Comparison of ENCODE assay signal across 10 mouse cellular contexts in genomic region chr14:31365350-31365749, GRCm38 (mm10). TPM values are rescaled to one million over a fixed set of nuclear protein-coding genes. Genes with fewer than 3 reads are reported as not detected.
A peak's percentile ranks its signal among the peaks of the same experiment; 100 is the strongest.
DNase-seq lines count a peak whose midpoint lies in the region; ATAC-seq and TF ChIP-seq lines count a peak whose summit lies in the region.
"Had no signal": no experiment of that assay in that cellular context is flagged by ENCODE, and none has a peak within 500 bp of the region (broad histone marks: within the 10 kb centered on the region; RNA-seq: fewer than 3 reads in every experiment).

No protein-coding gene starts in this region.

- peak; percentile 76 for DNase-seq in forebrain, embryonic 11.5 days (ENCODE audit: low spot score)
- peak; percentile 36 for DNase-seq in ovary, postnatal 14 days (ENCODE audit: low spot score)
- no peak for DNase-seq in ovary, postnatal 10 days (ENCODE audit: low spot score)
- DNase-seq in c-Kit-negative CD71-positive TER-119-positive erythroid progenitor cells, embryonic 14.5 days (ENCODE audit: low read depth, low spot score) = peak; percentile 38
- DNase-seq in gastrocnemius, adult 2 months = peak; percentile 83
- peak; percentile 77 for DNase-seq in liver, postnatal 0 days
- DNase-seq in spleen, adult 18-20 months = peak; percentile 60 to 83

- H3K4me3 ChIP-seq in forebrain, embryonic 11.5 days (ENCODE audit: low read depth, low read length) = no peak overlapping the region
- H3K4me3 ChIP-seq in forebrain, embryonic 15.5 days = no peak overlapping the region
- no peak overlapping the region for H3K4me3 ChIP-seq in gastrocnemius, adult 2 months
- H3K4me3 ChIP-seq in liver, postnatal 0 days (ENCODE audit: low read depth, low read length) = no peak overlapping the region
- H3K4me3 ChIP-seq: hindbrain, embryonic 15.5 days; neural tube, embryonic 12.5 days had no signal

- H3K9ac ChIP-seq in forebrain, embryonic 11.5 days (ENCODE audit: low read length) = no peak overlapping the region
- no peak overlapping the region for H3K9ac ChIP-seq in forebrain, embryonic 15.5 days (replicated peaks)
- no peak overlapping the region for H3K9ac ChIP-seq in liver, postnatal 0 days (replicated peaks)
- H3K9ac ChIP-seq: hindbrain, embryonic 15.5 days; neural tube, embryonic 12.5 days had no signal

- no peaks in the 10 kb centered on the region for H3K4me1 ChIP-seq in forebrain, embryonic 11.5 days (replicated peaks; ENCODE audit: control insufficient read depth, insufficient read depth, low read length)
- no peaks in the 10 kb centered on the region for H3K4me1 ChIP-seq in forebrain, embryonic 15.5 days
- H3K4me1 ChIP-seq in liver, postnatal 0 days (ENCODE audit: insufficient read depth) = no peaks in the 10 kb centered on the region
- H3K4me1 ChIP-seq: hindbrain, embryonic 15.5 days; neural tube, embryonic 12.5 days had no signal

- no peaks in the 10 kb centered on the region for H3K9me3 ChIP-seq in forebrain, embryonic 11.5 days (ENCODE audit: control insufficient read depth, low read length)
- H3K9me3 ChIP-seq in forebrain, embryonic 15.5 days = no peaks in the 10 kb centered on the region
- no peaks in the 10 kb centered on the region for H3K9me3 ChIP-seq in liver, postnatal 0 days (ENCODE audit: low read length)
- H3K9me3 ChIP-seq: hindbrain, embryonic 15.5 days; neural tube, embryonic 12.5 days had no signal

- no peak for TF ChIP-seq EP300 in liver, postnatal 0 days (IDR thresholded peaks at IDR 0.05; ENCODE audit: low read depth)

- no peak overlapping the region for H3K4me2 ChIP-seq in forebrain, embryonic 11.5 days (ENCODE audit: low read depth, low read length, severe bottlenecking)
- H3K4me2 ChIP-seq in forebrain, embryonic 15.5 days (replicated peaks) = no peak overlapping the region
- H3K4me2 ChIP-seq in liver, postnatal 0 days (ENCODE audit: low read depth, low read length) = no peak overlapping the region
- H3K4me2 ChIP-seq: hindbrain, embryonic 15.5 days; neural tube, embryonic 12.5 days had no signal

- H3K27ac ChIP-seq in forebrain, embryonic 11.5 days (ENCODE audit: low read depth, low read length) = no peak overlapping the region
- no peak overlapping the region for H3K27ac ChIP-seq in forebrain, embryonic 15.5 days (replicated peaks)
- no peak overlapping the region for H3K27ac ChIP-seq in gastrocnemius, adult 2 months
- H3K27ac ChIP-seq in liver, postnatal 0 days (ENCODE audit: low read depth) = no peak overlapping the region
- H3K27ac ChIP-seq: hindbrain, embryonic 15.5 days; neural tube, embryonic 12.5 days had no signal

- H3K27me3 ChIP-seq in forebrain, embryonic 11.5 days (ENCODE audit: control insufficient read depth, insufficient read depth, low read length) = no peaks in the 10 kb centered on the region
- H3K27me3 ChIP-seq in forebrain, embryonic 15.5 days = no peaks in the 10 kb centered on the region
- no peaks in the 10 kb centered on the region for H3K27me3 ChIP-seq in liver, postnatal 0 days (ENCODE audit: insufficient read depth, low read length)
- H3K27me3 ChIP-seq: hindbrain, embryonic 15.5 days; neural tube, embryonic 12.5 days had no signal

- TF ChIP-seq CTCF in gastrocnemius, adult 2 months (IDR thresholded peaks at IDR 0.05) = peak; percentile 88; the same call in 1 of the 2 replicates
- TF ChIP-seq CTCF in liver, postnatal 0 days (IDR thresholded peaks at IDR 0.05; ENCODE audit: low read depth) = peak; percentile 72

- H3K36me3 ChIP-seq in forebrain, embryonic 11.5 days (ENCODE audit: control insufficient read depth, insufficient read depth, low read length) = peaks cover 6% of the 10 kb centered on the region
- peaks cover 74% of the 10 kb centered on the region for H3K36me3 ChIP-seq in forebrain, embryonic 15.5 days
- H3K36me3 ChIP-seq in liver, postnatal 0 days (replicated peaks; ENCODE audit: insufficient read depth, low read length) = peaks cover 57% of the 10 kb centered on the region

- ATAC-seq in forebrain, embryonic 11.5 days (replicated peaks; ENCODE audit: low FRiP score) = no peak
- no peak for ATAC-seq in forebrain, embryonic 15.5 days (replicated peaks)
- ATAC-seq in liver, postnatal 0 days = no peak

- intact Hi-C loops in gastrocnemius, adult 2 months (cut with DNase I) = loop anchor here (2.0 kb wide), 1 partner anchor 107 kb away; no protein-coding TSS in a partner anchor

RNA-seq across cellular contexts. Expression of gene Capn7, which starts 28.9 kb away (rescaled TPM):
- polyA plus RNA-seq in forebrain, embryonic 11.5 days (2014; fragmentation: Nextera tagmentation; extraction: Ambion mirVana) = 36.2 and 41.2 TPM in 2 replicates
- 61.3 and 66.1 TPM in 2 replicates for polyA plus RNA-seq in forebrain, embryonic 15.5 days (2015; fragmentation: Nextera tagmentation; extraction: Ambion mirVana)
- 10 to 100 TPM; 29.4 to 33.6 TPM for total RNA-seq in gastrocnemius, adult 2 months (2021)
- polyA plus RNA-seq in liver, postnatal 0 days (2015; fragmentation: Nextera tagmentation; extraction: Ambion mirVana) = 10.3 and 12.4 TPM in 2 replicates

RNA-seq across cellular contexts. Expression of gene Dnah1, which starts 41.7 kb away (rescaled TPM):
- 7.6 and 8.8 TPM in 2 replicates for polyA plus RNA-seq in forebrain, embryonic 11.5 days (2014; fragmentation: Nextera tagmentation; extraction: Ambion mirVana)
- polyA plus RNA-seq in forebrain, embryonic 15.5 days (2015; fragmentation: Nextera tagmentation; extraction: Ambion mirVana) = 3.2 and 3.9 TPM in 2 replicates
- total RNA-seq in gastrocnemius, adult 2 months (2021) = under 1 TPM; 0.03 to 0.08 TPM
- 0.05 and 0.06 TPM in 2 replicates for polyA plus RNA-seq in liver, postnatal 0 days (2015; fragmentation: Nextera tagmentation; extraction: Ambion mirVana)
